29 mouse cellular contexts compared by ENCODE assay signal in genomic region chr16:54346086-54346789, GRCm38 (mm10).
A peak's percentile ranks its signal among the peaks of the same experiment; 100 is the strongest.
DNase-seq lines count a peak whose midpoint lies in the region; ATAC-seq lines count a peak whose summit lies in the region.
"Had no signal": no experiment of that assay in that cellular context is flagged by ENCODE, and none has a peak within 500 bp of the region (broad histone marks: within the 10 kb centered on the region; RNA-seq: fewer than 3 reads in every experiment).

No protein-coding gene starts in this region.

- WGBS in embryonic facial prominence, embryonic 14.5 days, result 44% methylated on average over 2 of the region's 2 CpGs
- 71% methylated on average over 2 of the region's 2 CpGs for WGBS in embryonic facial prominence, embryonic 10.5 days
- 13% methylated on average over 2 of the region's 2 CpGs for WGBS in lung, embryonic 15.5 days
- WGBS in embryonic facial prominence, embryonic 15.5 days, result 48% methylated on average over 2 of the region's 2 CpGs
- WGBS in stomach, embryonic 14.5 days, result 46% methylated on average over 2 of the region's 2 CpGs

- peak; percentile 84 for ATAC-seq in embryonic facial prominence, embryonic 14.5 days (ENCODE audit: low read depth)
- peak; percentile 90; the same call in 1 of the 2 replicates for ATAC-seq in lung, embryonic 15.5 days (ENCODE audit: borderline replicate concordance, extremely low read depth, low FRiP score, low TSS enrichment)
- peak; percentile 29; the same call in 1 of the 2 replicates for ATAC-seq in embryonic facial prominence, embryonic 15.5 days (ENCODE audit: insufficient number of reproducible peaks, low FRiP score, low TSS enrichment, low read depth)
- peak; percentile 82; the same call in 1 of the 2 replicates for ATAC-seq in stomach, embryonic 14.5 days (ENCODE audit: insufficient number of reproducible peaks, insufficient read depth, low FRiP score, low read depth)
- no peak for ATAC-seq in granulocyte monocyte progenitor cell, adult 5-6 weeks (replicated peaks; ENCODE audit: poor library complexity, severe bottlenecking)
- ATAC-seq: forebrain, embryonic 13.5 days; hindbrain, postnatal 0 days; midbrain, embryonic 15.5 days had no signal

- H3K27me3 ChIP-seq in embryonic facial prominence, embryonic 14.5 days (replicated peaks; ENCODE audit: control insufficient read depth, insufficient read depth, low read length), result no peaks in the 10 kb centered on the region
- no peaks in the 10 kb centered on the region for H3K27me3 ChIP-seq in embryonic facial prominence, embryonic 10.5 days (replicated peaks; ENCODE audit: low read depth, poor library complexity, severe bottlenecking)
- no peaks in the 10 kb centered on the region for H3K27me3 ChIP-seq in lung, embryonic 15.5 days
- no peaks in the 10 kb centered on the region for H3K27me3 ChIP-seq in embryonic facial prominence, embryonic 15.5 days
- H3K27me3 ChIP-seq in stomach, embryonic 14.5 days (ENCODE audit: control insufficient read depth, insufficient read depth, low read length), result no peaks in the 10 kb centered on the region
- H3K27me3 ChIP-seq: forebrain, embryonic 13.5 days; hindbrain, embryonic 12.5 days; limb, embryonic 12.5 days; midbrain, embryonic 15.5 days had no signal

- H3K9ac ChIP-seq in embryonic facial prominence, embryonic 14.5 days (ENCODE audit: low read depth, low read length), result no peak overlapping the region
- no peak overlapping the region for H3K9ac ChIP-seq in lung, embryonic 15.5 days
- no peak overlapping the region for H3K9ac ChIP-seq in embryonic facial prominence, embryonic 15.5 days
- no peak overlapping the region for H3K9ac ChIP-seq in stomach, embryonic 14.5 days (replicated peaks; ENCODE audit: low read depth, low read length)
- H3K9ac ChIP-seq: forebrain, embryonic 13.5 days; hindbrain, embryonic 12.5 days; limb, embryonic 12.5 days; midbrain, embryonic 15.5 days had no signal

- H3K9me3 ChIP-seq in embryonic facial prominence, embryonic 14.5 days (ENCODE audit: control insufficient read depth, low read length), result no peaks in the 10 kb centered on the region
- no peaks in the 10 kb centered on the region for H3K9me3 ChIP-seq in embryonic facial prominence, embryonic 10.5 days
- H3K9me3 ChIP-seq in lung, embryonic 15.5 days, result no peaks in the 10 kb centered on the region
- no peaks in the 10 kb centered on the region for H3K9me3 ChIP-seq in embryonic facial prominence, embryonic 15.5 days (replicated peaks)
- H3K9me3 ChIP-seq in stomach, embryonic 14.5 days (ENCODE audit: control insufficient read depth, low read depth, low read length), result no peaks in the 10 kb centered on the region
- H3K9me3 ChIP-seq: forebrain, embryonic 13.5 days; G1E; hindbrain, embryonic 12.5 days; midbrain, embryonic 10.5 days; midbrain, embryonic 15.5 days had no signal

- no peak overlapping the region for H3K4me3 ChIP-seq in embryonic facial prominence, embryonic 14.5 days (ENCODE audit: low read depth, low read length)
- H3K4me3 ChIP-seq in embryonic facial prominence, embryonic 10.5 days, result no peak overlapping the region
- H3K4me3 ChIP-seq in lung, embryonic 15.5 days, result no peak overlapping the region
- no peak overlapping the region for H3K4me3 ChIP-seq in embryonic facial prominence, embryonic 15.5 days (replicated peaks)
- no peak overlapping the region for H3K4me3 ChIP-seq in stomach, embryonic 14.5 days (ENCODE audit: low read depth, low read length)
- H3K4me3 ChIP-seq: forebrain, embryonic 13.5 days; hindbrain, embryonic 12.5 days; limb, embryonic 12.5 days; midbrain, embryonic 10.5 days; midbrain, embryonic 15.5 days had no signal

- peak; percentile 28 for DNase-seq in embryonic facial prominence, embryonic 14.5 days (ENCODE audit: low spot score)
- DNase-seq in embryonic facial prominence, embryonic 10.5 days (ENCODE audit: low spot score), result no peak
- no peak for DNase-seq in lung, postnatal 25 days (ENCODE audit: low spot score)
- no peak for DNase-seq in urinary bladder, postnatal 25 days (ENCODE audit: low spot score)
- DNase-seq: adrenal gland, adult 8-10 months; cerebellum, adult 9-10 months; cerebellum, postnatal 36 days; gastrocnemius, postnatal 14 days; heart, adult 18-20 months; heart, postnatal 36 days; kidney, adult 18-20 months; kidney, postnatal 14 days; layer of hippocampus, adult 9-11 months; right cerebral cortex, adult 18-20 months; spleen, adult 18-20 months; thymus, postnatal 14 days had no signal

- no peak overlapping the region for H3K4me2 ChIP-seq in embryonic facial prominence, embryonic 14.5 days (ENCODE audit: low read depth, low read length)
- no peak overlapping the region; the same call in 1 of the 2 replicates for H3K4me2 ChIP-seq in lung, embryonic 15.5 days
- no peak overlapping the region for H3K4me2 ChIP-seq in embryonic facial prominence, embryonic 15.5 days (replicated peaks)
- H3K4me2 ChIP-seq in stomach, embryonic 14.5 days (replicated peaks; ENCODE audit: low read depth, low read length), result no peak overlapping the region
- H3K4me2 ChIP-seq: forebrain, embryonic 13.5 days; heart, embryonic 11.5 days; hindbrain, embryonic 12.5 days; limb, embryonic 12.5 days; liver, embryonic 11.5 days; midbrain, embryonic 15.5 days had no signal

- H3K36me3 ChIP-seq in embryonic facial prominence, embryonic 14.5 days (ENCODE audit: control insufficient read depth, insufficient read depth, low read length), result no peaks in the 10 kb centered on the region
- H3K36me3 ChIP-seq in embryonic facial prominence, embryonic 10.5 days (replicated peaks), result no peaks in the 10 kb centered on the region
- no peaks in the 10 kb centered on the region for H3K36me3 ChIP-seq in lung, embryonic 15.5 days
- H3K36me3 ChIP-seq in embryonic facial prominence, embryonic 15.5 days, result no peaks in the 10 kb centered on the region
- no peaks in the 10 kb centered on the region for H3K36me3 ChIP-seq in stomach, embryonic 14.5 days (ENCODE audit: control insufficient read depth, insufficient read depth, low read length)
- H3K36me3 ChIP-seq: G1E; hindbrain, embryonic 12.5 days; limb, embryonic 12.5 days; midbrain, embryonic 10.5 days; midbrain, embryonic 15.5 days had no signal

- H3K4me1 ChIP-seq in embryonic facial prominence, embryonic 14.5 days (ENCODE audit: control insufficient read depth, insufficient read depth, low read length), result no peaks in the 10 kb centered on the region
- H3K4me1 ChIP-seq in embryonic facial prominence, embryonic 10.5 days, result no peaks in the 10 kb centered on the region
- no peaks in the 10 kb centered on the region for H3K4me1 ChIP-seq in lung, embryonic 15.5 days
- H3K4me1 ChIP-seq in embryonic facial prominence, embryonic 15.5 days, result no peaks in the 10 kb centered on the region
- H3K4me1 ChIP-seq in stomach, embryonic 14.5 days (ENCODE audit: control insufficient read depth, insufficient read depth, low read length), result no peaks in the 10 kb centered on the region
- H3K4me1 ChIP-seq: forebrain, embryonic 13.5 days; hindbrain, embryonic 12.5 days; limb, embryonic 12.5 days; midbrain, embryonic 10.5 days; midbrain, embryonic 15.5 days had no signal

- no peak overlapping the region for H3K27ac ChIP-seq in embryonic facial prominence, embryonic 14.5 days (replicated peaks; ENCODE audit: low read depth, low read length)
- H3K27ac ChIP-seq in embryonic facial prominence, embryonic 10.5 days (replicated peaks), result no peak overlapping the region
- peak overlapping the region; percentile 51 for H3K27ac ChIP-seq in lung, embryonic 15.5 days
- no peak overlapping the region for H3K27ac ChIP-seq in embryonic facial prominence, embryonic 15.5 days (replicated peaks)
- no peak overlapping the region for H3K27ac ChIP-seq in stomach, embryonic 14.5 days (ENCODE audit: low read length)
- H3K27ac ChIP-seq: forebrain, embryonic 13.5 days; hindbrain, embryonic 12.5 days; hindbrain, postnatal 0 days; limb, embryonic 12.5 days; midbrain, embryonic 10.5 days; midbrain, embryonic 15.5 days had no signal
